Mouse (Mus musculus) thymus, postnatal 14 days (tissue): ENCODE measurements at regions not wholly inside any gene's neighbourhood (a gene's known extent, or its start where the extent isn't known, plus 50 kb on each side); places are given as distances from the start of the nearest gene placed in this dataset.

Source experiments
- DNase-seq: peaks from one replicate; pipeline ENCODE4 v3.0.0; 2021

- DNase-seq = no peak
Measured at GRCm38 (mm10) chr11:64663166-64663565, 226.7 kb upstream of the F930015N05Rik start.

- no peak for DNase-seq
Measured at GRCm38 (mm10) chr11:64667010-64667409, 230.6 kb upstream of the F930015N05Rik start.

GRCm38 (mm10) chr11:64667521-64667920 lies 231.1 kb upstream of the F930015N05Rik start:
- no peak for DNase-seq

GRCm38 (mm10) chr11:64671898-64672297 lies 235.4 kb upstream of the F930015N05Rik start:
- DNase-seq = no peak

GRCm38 (mm10) chr11:64673546-64673945 lies 237.1 kb upstream of the F930015N05Rik start:
- no peak for DNase-seq

- no peak for DNase-seq
Measured at GRCm38 (mm10) chr11:64703776-64704175, 267.3 kb upstream of the F930015N05Rik start.

GRCm38 (mm10) chr11:64711801-64712200 lies 267.0 kb upstream of the Elac2 start:
- no peak for DNase-seq

GRCm38 (mm10) chr11:64715182-64715581 lies 263.7 kb upstream of the Elac2 start:
- DNase-seq = no peak

GRCm38 (mm10) chr11:64718316-64719085 lies 260.3 kb upstream of the Elac2 start:
- peak; percentile 82 for DNase-seq

GRCm38 (mm10) chr11:64726249-64726648 lies 252.6 kb upstream of the Elac2 start:
- no peak for DNase-seq

GRCm38 (mm10) chr11:64727841-64728421 lies 250.9 kb upstream of the Elac2 start:
- DNase-seq = no peak

GRCm38 (mm10) chr11:64738948-64739347 lies 239.9 kb upstream of the Elac2 start:
- DNase-seq = no peak

- DNase-seq = no peak
Measured at GRCm38 (mm10) chr11:64743753-64744152, 235.1 kb upstream of the Elac2 start.

GRCm38 (mm10) chr11:64746146-64746545 lies 232.7 kb upstream of the Elac2 start:
- DNase-seq = no peak

- no peak for DNase-seq
Measured at GRCm38 (mm10) chr11:64749976-64750375, 228.9 kb upstream of the Elac2 start.

GRCm38 (mm10) chr11:64752299-64752698 lies 226.5 kb upstream of the Elac2 start:
- peak; percentile 75 for DNase-seq

GRCm38 (mm10) chr11:64752816-64753215 lies 226.0 kb upstream of the Elac2 start:
- DNase-seq = peak; percentile 12

GRCm38 (mm10) chr11:64754076-64754475 lies 224.8 kb upstream of the Elac2 start:
- peak; percentile 45 for DNase-seq

GRCm38 (mm10) chr11:64755563-64755962 lies 223.3 kb upstream of the Elac2 start:
- DNase-seq = peak; percentile 62

- DNase-seq = peak; percentile 60
Measured at GRCm38 (mm10) chr11:64760626-64761025, 218.2 kb upstream of the Elac2 start.

- DNase-seq = peak; percentile 45
Measured at GRCm38 (mm10) chr11:64762755-64763154, 216.1 kb upstream of the Elac2 start.

GRCm38 (mm10) chr11:64764056-64764455 lies 214.8 kb upstream of the Elac2 start:
- no peak for DNase-seq

GRCm38 (mm10) chr11:64776691-64777090 lies 202.1 kb upstream of the Elac2 start:
- no peak for DNase-seq
